Mouse (Mus musculus) MEL (cell line): ENCODE measurements around the gene Rdh8. TPM values are rescaled to one million over a fixed set of nuclear protein-coding genes. Genes with fewer than 3 reads are reported as not detected.

Experiments
- DNase-seq: peaks from one replicate; pipeline ENCODE4 v3.0.0; 2011; ENCODE audit warnings: low read depth, low spot score
- H3K27ac ChIP-seq: 2 replicates; pipeline ENCODE4 v1.5.1; 2012; ENCODE audit warnings: low read depth, mild to moderate bottlenecking, control low read depth, low read length, moderate library complexity; ENCODE audit not compliant: control insufficient read depth
- H3K27me3 ChIP-seq, 2 experiments: fragments of 150-350 bp in 1 of 2; sonication (generic) in 1 of 2; 2 replicates each; pipeline ENCODE4 v1.6.1; 2012; ENCODE audit warnings: low read length in 2 of 2, mild to moderate bottlenecking in 2 of 2, improper control_type of control experiment in 1 of 2, moderate library complexity in 1 of 2; ENCODE audit not compliant: insufficient read depth in 2 of 2, control insufficient read depth in 1 of 2
- H3K36me3 ChIP-seq, 2 experiments: 2 replicates each; pipeline ENCODE4 v1.6.1; 2012 to 2014; ENCODE audit warnings: low read length in 2 of 2, improper control_type of control experiment in 1 of 2, inconsistent platforms in 1 of 2, mild to moderate bottlenecking in 1 of 2; ENCODE audit not compliant: insufficient read depth in 2 of 2, control insufficient read depth in 1 of 2
- H3K4me1 ChIP-seq, 2 experiments: fragments of 150-350 bp in 1 of 2; sonication (generic) in 1 of 2; 2 replicates each; pipeline ENCODE4 v1.6.1; 2012; ENCODE audit warnings: low read length in 2 of 2, improper control_type of control experiment in 1 of 2, mild to moderate bottlenecking in 1 of 2; ENCODE audit not compliant: insufficient read depth in 2 of 2, control insufficient read depth in 1 of 2
- H3K4me3 ChIP-seq, 2 experiments: fragments of 150-350 bp in 1 of 2; sonication (generic) in 1 of 2; 2 replicates each; pipeline ENCODE4 v1.5.1; 2012; ENCODE audit warnings: low read depth in 2 of 2, low read length in 2 of 2, mild to moderate bottlenecking in 2 of 2, moderate library complexity in 2 of 2, control low read depth in 1 of 2, improper control_type of control experiment in 1 of 2; ENCODE audit not compliant: control insufficient read depth in 1 of 2, insufficient read depth in 1 of 2
- H3K79me2 ChIP-seq: 2 replicates; pipeline ENCODE4 v1.6.1; 2012; ENCODE audit warnings: mild to moderate bottlenecking, low read length, moderate library complexity; ENCODE audit not compliant: control insufficient read depth, poor library complexity, insufficient read depth
- H3K9ac ChIP-seq: 2 replicates; pipeline ENCODE4 v1.6.1; 2012; ENCODE audit warnings: low read depth, mild to moderate bottlenecking, control low read depth, low read length, moderate library complexity; ENCODE audit not compliant: control insufficient read depth, poor library complexity, severe bottlenecking
- H3K9me3 ChIP-seq: fragments of 150-350 bp; sonication (generic); replicated peaks from 2 replicates; pipeline ENCODE4 v1.6.1; 2012; ENCODE audit warnings: mild to moderate bottlenecking, low read length, improper control_type of control experiment, moderate library complexity; ENCODE audit not compliant: insufficient read depth
- CHD1 ChIP-seq: IDR thresholded peaks from 2 replicates; pipeline ENCODE4 v1.6.1; 2012; ENCODE audit warnings: low read depth, mild to moderate bottlenecking, inconsistent platforms, low read length, improper control_type of control experiment
- CTCF ChIP-seq, 3 experiments: IDR thresholded peaks in 2 of 3; conservative IDR thresholded peaks in 1 of 3; 2 replicates each; pipeline ENCODE4 v1.5.1; 2011 to 2012; ENCODE audit warnings: low read length in 3 of 3, low read depth in 2 of 3, mild to moderate bottlenecking in 2 of 3, improper control_type of control experiment in 1 of 3, inconsistent platforms in 1 of 3, mixed read lengths in 1 of 3, moderate library complexity in 1 of 3; ENCODE audit not compliant: control insufficient read depth in 1 of 3, insufficient read depth in 1 of 3, poor library complexity in 1 of 3, severe bottlenecking in 1 of 3
- ETS1 ChIP-seq: IDR thresholded peaks from 2 replicates; pipeline ENCODE4 v1.6.1; 2012; ENCODE audit warnings: low read depth, mild to moderate bottlenecking, inconsistent platforms, low read length, improper control_type of control experiment, moderate library complexity
- GATA1 ChIP-seq: IDR thresholded peaks from 2 replicates; pipeline ENCODE4 v1.6.1; 2011; ENCODE audit warnings: low read depth, low read length, improper control_type of control experiment
- JUND ChIP-seq: IDR thresholded peaks from 2 replicates; pipeline ENCODE4 v1.6.1; 2011; ENCODE audit warnings: low read depth, mild to moderate bottlenecking, improper control_type of control experiment, low read length
- MXI1 ChIP-seq: IDR thresholded peaks from 2 replicates; pipeline ENCODE4 v1.6.1; 2011; ENCODE audit warnings: mild to moderate bottlenecking, low read depth, low read length, improper control_type of control experiment
- NRF1 ChIP-seq: IDR thresholded peaks from 2 replicates; pipeline ENCODE4 v1.6.1; 2014; ENCODE audit warnings: low read depth, mild to moderate bottlenecking, inconsistent platforms, low read length, improper control_type of control experiment, moderate library complexity; ENCODE audit not compliant: poor library complexity, insufficient read depth, severe bottlenecking
- POLR2AphosphoS5 ChIP-seq: IDR thresholded peaks from 2 replicates; pipeline ENCODE4 v1.6.1; 2012; ENCODE audit warnings: low read depth, borderline replicate concordance, mild to moderate bottlenecking, inconsistent platforms, low read length, moderate library complexity, mixed read lengths
- RCOR1 ChIP-seq: IDR thresholded peaks from 2 replicates; pipeline ENCODE4 v1.6.1; 2012; ENCODE audit warnings: low read depth, mild to moderate bottlenecking, inconsistent platforms, low read length, improper control_type of control experiment
- TBP ChIP-seq: IDR thresholded peaks from 2 replicates; pipeline ENCODE4 v1.8.0; 2011; ENCODE audit warnings: low read depth, low read length, improper control_type of control experiment
- UBTF ChIP-seq: IDR thresholded peaks from 2 replicates; pipeline ENCODE4 v1.6.1; 2012; ENCODE audit warnings: low read depth, mild to moderate bottlenecking, inconsistent platforms, low read length, improper control_type of control experiment, moderate library complexity, borderline replicate concordance; ENCODE audit not compliant: insufficient read depth
- ZNF384 ChIP-seq: IDR thresholded peaks from 2 replicates; pipeline ENCODE4 v1.6.1; 2012; ENCODE audit warnings: low read depth, mild to moderate bottlenecking, inconsistent platforms, low read length, improper control_type of control experiment
- polyA plus RNA-seq, 2 experiments: library from polyadenylated mRNA; stranded (reverse) in 1 of 2; unstranded in 1 of 2; fragments of >175 nt in 1 of 2; fragments of >200 nt in 1 of 2; gene quantifications; 2 replicates each; pipeline versions ENCODE4 v1.2.1 to v1.2.4; 2012; ENCODE audit warnings: low replicate concordance in 2 of 2, low read depth in 1 of 2; ENCODE audit not compliant: insufficient read length in 2 of 2, insufficient read depth in 1 of 2, missing spikeins in 1 of 2
- total RNA-seq: library from RNA; depleted of rRNA; stranded (reverse); fragments of 300-350 nt; gene quantifications from 2 replicates; pipeline ENCODE4 v1.2.3, GENCODE M21; 2012

Gene Rdh8
- total and polyA plus RNA-seq, 3 experiments, result not detected

DNA sequence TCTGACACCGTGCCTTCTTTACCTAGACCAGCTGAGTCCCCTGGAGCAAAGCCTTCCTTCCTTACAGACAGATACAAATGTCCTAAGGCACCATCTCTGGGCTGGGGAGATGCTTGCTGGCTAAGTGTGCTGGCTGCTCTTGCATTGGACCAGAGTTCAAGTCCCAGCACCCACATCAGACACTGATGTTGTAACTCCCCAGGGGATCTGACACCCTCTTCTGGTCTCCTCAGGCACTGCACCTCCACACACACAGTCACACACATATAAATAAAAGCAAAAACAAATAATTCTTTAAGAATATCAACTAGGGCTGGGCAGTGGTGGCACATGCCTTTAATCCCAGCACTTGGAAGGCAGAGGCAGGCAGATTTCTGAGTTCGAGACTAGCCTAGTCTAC is 31.9 kb downstream of the Rdh8 start:
- no peak for TF ChIP-seq ETS1
- TF ChIP-seq CTCF (IDR thresholded peaks at IDR 0.05 in 2 of 3, conservative IDR thresholded peaks at IDR 0.05 in 1 of 3; ENCODE audit: control insufficient read depth in 1 of 3, insufficient read depth in 1 of 3, low read depth in 2 of 3, low read length in 3 of 3, poor library complexity in 1 of 3, severe bottlenecking in 1 of 3), result peak; percentile 54 to 57 (median 54)
- Histone ChIP-seq H3K4me1 (no peaks in the 10 kb centered on the region), H3K9me3 (no peaks in the 10 kb centered on the region), H3K36me3 (no peaks in the 10 kb centered on the region), H3K79me2 (no peaks in the 10 kb centered on the region), H3K27ac (no peak overlapping the region), H3K4me3 (no peak overlapping the region), H3K9ac (no peak overlapping the region), H3K27me3 (peaks cover 12 to 45% of the 10 kb centered on the region in 2 experiments)
- DNase-seq, result peak; percentile 63

DNA sequence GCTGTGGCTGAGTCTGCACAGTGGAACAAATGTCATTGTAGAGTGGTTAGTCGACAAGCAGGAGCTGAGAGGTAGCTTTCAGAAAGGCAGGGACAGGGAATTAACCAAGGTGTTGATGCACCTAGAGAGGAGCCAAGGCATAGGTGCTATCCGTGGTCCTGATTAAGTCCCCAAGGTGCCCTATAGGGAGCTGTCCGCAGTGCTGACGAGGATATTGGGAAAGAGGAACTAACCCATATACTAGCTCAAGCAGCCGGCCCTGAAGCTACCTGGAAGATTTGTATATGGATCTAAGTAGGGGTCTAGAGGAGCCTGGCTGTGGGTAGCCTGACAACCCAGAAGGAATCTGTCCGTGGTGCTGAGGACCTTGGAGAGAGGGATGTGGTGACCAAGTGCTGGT is 38.8 kb downstream of the Rdh8 start:
- DNase-seq, result peak; percentile 99
- Histone ChIP-seq H3K79me2 (no peaks in the 10 kb centered on the region), H3K9me3 (no peaks in the 10 kb centered on the region), H3K27ac (no peak overlapping the region), H3K27me3 (peaks cover 0 to 32% of the 10 kb centered on the region in 2 experiments; a peak in 2 of 4 replicates), H3K4me3 (no peak overlapping the region), H3K9ac (no peak overlapping the region), H3K4me1 (peaks cover 0 to 3% of the 10 kb centered on the region in 2 experiments; a peak in 3 of 4 replicates), H3K36me3 (peaks cover 0 to 3% of the 10 kb centered on the region in 2 experiments; a peak in 2 of 4 replicates)
- TF ChIP-seq TBP (peak; percentile 90), ZNF384 (no peak), CHD1 (no peak), GATA1 (peak; percentile 59), MXI1 (no peak), RCOR1 (no peak), CTCF (IDR thresholded peaks at IDR 0.05 in 2 of 3, conservative IDR thresholded peaks at IDR 0.05 in 1 of 3; ENCODE audit: control insufficient read depth in 1 of 3, insufficient read depth in 1 of 3, low read depth in 2 of 3, low read length in 3 of 3, poor library complexity in 1 of 3, severe bottlenecking in 1 of 3) (peak in 1 of 3 experiments; percentile 35; a peak in 3 of 6 replicates), ETS1 (no peak), POLR2AphosphoS5 (no peak), UBTF (peak; percentile 88; the same call in 1 of the 2 replicates), JUND (no peak)

DNA sequence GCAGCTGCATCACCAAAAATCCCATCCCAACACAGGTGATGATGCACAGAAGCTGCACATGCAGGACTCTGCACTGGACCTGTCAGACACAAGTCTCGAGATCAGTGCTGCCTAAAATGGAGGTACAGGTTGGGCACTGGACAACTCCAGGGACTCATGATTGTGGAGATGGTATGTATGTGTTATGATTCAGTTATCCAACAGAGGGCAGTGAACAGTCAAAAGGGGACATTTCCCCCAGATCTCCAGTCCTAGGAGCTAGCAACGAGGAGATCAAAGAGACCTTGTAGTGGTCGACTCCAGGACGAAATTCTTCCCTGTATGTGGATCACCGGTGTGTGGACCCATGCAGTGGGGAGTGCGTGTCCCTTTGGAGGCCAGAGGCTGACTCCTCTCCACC is 41.6 kb downstream of the Rdh8 start:
- Histone ChIP-seq H3K36me3 (peaks cover 0 to 6% of the 10 kb centered on the region in 2 experiments; a peak in 2 of 4 replicates), H3K4me1 (peaks cover 0 to 7% of the 10 kb centered on the region in 2 experiments; a peak in 3 of 4 replicates), H3K9ac (no peak overlapping the region), H3K4me3 (no peak overlapping the region), H3K9me3 (no peaks in the 10 kb centered on the region), H3K27me3 (peaks cover 0 to 14% of the 10 kb centered on the region in 2 experiments; a peak in 2 of 4 replicates), H3K27ac (no peak overlapping the region), H3K79me2 (no peaks in the 10 kb centered on the region)
- DNase-seq, result peak; percentile 69
- TF ChIP-seq CTCF (IDR thresholded peaks at IDR 0.05 in 2 of 3, conservative IDR thresholded peaks at IDR 0.05 in 1 of 3; ENCODE audit: control insufficient read depth in 1 of 3, insufficient read depth in 1 of 3, low read depth in 2 of 3, low read length in 3 of 3, poor library complexity in 1 of 3, severe bottlenecking in 1 of 3) (peak in 2 of 3 experiments; percentile 10 to 45; a peak in 2 of 6 replicates), NRF1 (no peak)
